ENCODE assay signal across 1 mouse cellular context in genomic region chr10:119405612-119406011, GRCm38 (mm10).
TF ChIP-seq lines count a peak whose summit lies in the region.

No protein-coding gene starts in this region.

TF ChIP-seq in CH12.LX, 34 proteins besides CTCF, POLR2A, EP300 and RAD21 (continued from another document):
- TF ChIP-seq JUND (conservative IDR thresholded peaks at IDR 0.05; ENCODE audit: low read depth, low read length) (no peak), CHD1 (IDR thresholded peaks at IDR 0.05; ENCODE audit: low read depth, low read length) (no peak), KAT2A (IDR thresholded peaks at IDR 0.05; ENCODE audit: insufficient replicate concordance, low read length) (peak; percentile 70; the same call in 1 of the 2 replicates), TBP (conservative IDR thresholded peaks at IDR 0.05; ENCODE audit: low read depth, low read length) (0 out of 2 replicates have a peak, but pooled peaks have one; percentile 51)
TF ChIP-seq in CH12.LX: peak in this region for 3.
